Mouse (Mus musculus) C2C12 (cell line): Measurements from ENCODE around the gene Pdpn.

Source experiments
- CEBPB ChIP-seq: IDR thresholded peaks from one replicate; pipeline ENCODE4 v1.6.1; 2011; ENCODE audit warnings: low read depth, mild to moderate bottlenecking, control low read depth, moderate library complexity
- CTCF ChIP-seq: IDR thresholded peaks from one replicate; pipeline ENCODE4 v1.5.1; 2011; ENCODE audit not compliant: control insufficient read depth, insufficient read depth, insufficient read length
- MYOG ChIP-seq: IDR thresholded peaks from one replicate; pipeline ENCODE4 v1.6.1; 2011; ENCODE audit not compliant: control insufficient read depth, insufficient read length; ENCODE audit errors: extremely low read depth
- USF1 ChIP-seq: IDR thresholded peaks from one replicate; pipeline ENCODE4 v1.6.1; 2011; ENCODE audit warnings: low read depth, mild to moderate bottlenecking, control low read depth, moderate library complexity

GRCm38 (mm10) chr4:143271571-143271970 lies 27.8 kb downstream of the Pdpn start:
- TF ChIP-seq CTCF (no peak), CEBPB (no peak), MYOG (no peak), USF1 (no peak)
